Comparison of ENCODE assay signal across 7 mouse cellular contexts in the genomic region with DNA sequence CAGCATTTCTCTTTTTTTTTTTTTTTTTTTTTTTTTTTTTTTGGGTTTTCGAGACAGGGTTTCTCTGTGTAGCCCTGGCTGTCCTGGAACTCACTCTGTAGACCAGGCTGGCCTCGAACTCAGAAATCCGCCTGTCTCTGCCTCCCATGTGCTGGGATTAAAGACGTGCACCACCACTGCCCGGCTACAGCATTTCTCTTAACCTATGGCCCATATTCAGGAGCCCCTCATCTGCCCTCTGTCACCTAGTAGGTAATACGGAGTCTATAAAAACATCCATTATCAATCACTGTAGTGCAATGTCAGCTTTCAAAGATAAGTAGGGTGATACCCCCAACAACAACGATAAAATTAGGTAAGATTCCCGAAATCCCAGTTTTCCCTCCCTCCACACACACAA. TPM values are rescaled to one million over a fixed set of nuclear protein-coding genes. Genes with fewer than 3 reads are reported as not detected.
DNase-seq lines count a peak whose midpoint lies in the region; ATAC-seq and TF ChIP-seq lines count a peak whose summit lies in the region.
"Not testable (repeated sequence)": the region's sequence is repeated elsewhere in the genome, so short reads cannot be mapped to it uniquely, and the experiment has no call there.

No protein-coding gene starts in this region.

- H3K9ac ChIP-seq in forebrain, embryonic 12.5 days; liver, postnatal 0 days (replicated peaks); neural tube, embryonic 13.5 days: not testable (repeated sequence)
- H3K9ac ChIP-seq in liver, embryonic 12.5 days: peak overlapping the region; percentile 83; the same call in 1 of the 2 replicates

- H3K4me2 ChIP-seq in forebrain, embryonic 12.5 days: 0 out of 2 replicates have a peak overlapping the region, but pooled peaks have one; percentile 82
- H3K4me2 ChIP-seq in liver, embryonic 12.5 days: peak overlapping the region; percentile 88
- H3K4me2 ChIP-seq in liver, postnatal 0 days (ENCODE audit: low read depth, low read length): peak overlapping the region; percentile 29; the same call in 1 of the 2 replicates
- H3K4me2 ChIP-seq in neural tube, embryonic 13.5 days: 0 out of 2 replicates have a peak overlapping the region, but pooled peaks have one; percentile 91

- H3K4me3 ChIP-seq in E14TG2a.4 (replicated peaks; ENCODE audit: low read length): peak overlapping the region; percentile 67
- not testable (repeated sequence) for H3K4me3 ChIP-seq in forebrain, embryonic 12.5 days (replicated peaks); liver, postnatal 0 days (ENCODE audit: low read depth, low read length); neural tube, embryonic 13.5 days
- H3K4me3 ChIP-seq in hindbrain, embryonic 10.5 days: peak overlapping the region; percentile 24; the same call in 1 of the 2 replicates
- 0 out of 2 replicates have a peak overlapping the region, but pooled peaks have one; percentile 84 for H3K4me3 ChIP-seq in liver, embryonic 12.5 days

- 95% methylated on average over 7 of the region's 8 CpGs for WGBS in forebrain, embryonic 12.5 days
- 87% methylated on average over 7 of the region's 8 CpGs for WGBS in hindbrain, embryonic 10.5 days
- WGBS in liver, embryonic 12.5 days (ENCODE audit: insufficient replicate concordance): 72% methylated on average over 7 of the region's 8 CpGs
- 80% methylated on average over 7 of the region's 8 CpGs for WGBS in liver, postnatal 0 days (ENCODE audit: insufficient replicate concordance)
- 91% methylated on average over 7 of the region's 8 CpGs for WGBS in neural tube, embryonic 13.5 days

- TF ChIP-seq CTCF in E14TG2a.4 (conservative IDR thresholded peaks at IDR 0.05; ENCODE audit: low read length); liver, postnatal 0 days (IDR thresholded peaks at IDR 0.05; ENCODE audit: low read depth): not testable (repeated sequence)

- H3K27me3 ChIP-seq in E14TG2a.4 (ENCODE audit: insufficient read depth, low read length); forebrain, embryonic 12.5 days; hindbrain, embryonic 10.5 days (ENCODE audit: insufficient read depth, poor library complexity, severe bottlenecking); liver, embryonic 12.5 days (replicated peaks); liver, postnatal 0 days (ENCODE audit: insufficient read depth, low read length); neural tube, embryonic 13.5 days: not testable (repeated sequence)

- TF ChIP-seq EP300 in liver, postnatal 0 days (IDR thresholded peaks at IDR 0.05; ENCODE audit: low read depth): not testable (repeated sequence)

- H3K4me1 ChIP-seq in E14TG2a.4 (replicated peaks; ENCODE audit: low read depth, low read length): peaks cover 36% of the 10 kb centered on the region
- H3K4me1 ChIP-seq in forebrain, embryonic 12.5 days: peaks cover 18% of the 10 kb centered on the region
- H3K4me1 ChIP-seq in hindbrain, embryonic 10.5 days (replicated peaks): peaks cover 17% of the 10 kb centered on the region
- peaks cover 43% of the 10 kb centered on the region for H3K4me1 ChIP-seq in liver, embryonic 12.5 days
- peaks cover 14% of the 10 kb centered on the region for H3K4me1 ChIP-seq in liver, postnatal 0 days (ENCODE audit: insufficient read depth)
- peaks cover 14% of the 10 kb centered on the region for H3K4me1 ChIP-seq in neural tube, embryonic 13.5 days (replicated peaks)

- H3K9me3 ChIP-seq in E14TG2a.4 (ENCODE audit: low read length); forebrain, embryonic 12.5 days; hindbrain, embryonic 10.5 days; liver, embryonic 12.5 days (replicated peaks); liver, postnatal 0 days (ENCODE audit: low read length); neural tube, embryonic 13.5 days: not testable (repeated sequence)

- ATAC-seq in forebrain, embryonic 12.5 days (ENCODE audit: low FRiP score); liver, embryonic 12.5 days; liver, postnatal 0 days; neural tube, embryonic 13.5 days (ENCODE audit: low read depth): not testable (repeated sequence)

- DNase-seq in cerebellum, adult 9-10 months: peak; percentile 57
- DNase-seq in hindbrain, embryonic 10.5 days (ENCODE audit: low spot score); liver, postnatal 0 days: not testable (repeated sequence)

- H3K36me3 ChIP-seq in E14TG2a.4 (ENCODE audit: insufficient read depth, low read length): peaks cover 37% of the 10 kb centered on the region
- H3K36me3 ChIP-seq in forebrain, embryonic 12.5 days (replicated peaks): peaks cover 26% of the 10 kb centered on the region
- H3K36me3 ChIP-seq in hindbrain, embryonic 10.5 days: peaks cover 26% of the 10 kb centered on the region
- peaks cover 27% of the 10 kb centered on the region for H3K36me3 ChIP-seq in liver, embryonic 12.5 days
- peaks cover 23% of the 10 kb centered on the region for H3K36me3 ChIP-seq in liver, postnatal 0 days (replicated peaks; ENCODE audit: insufficient read depth, low read length)
- H3K36me3 ChIP-seq in neural tube, embryonic 13.5 days: peaks cover 24% of the 10 kb centered on the region

- not testable (repeated sequence) for H3K27ac ChIP-seq in forebrain, embryonic 12.5 days; hindbrain, embryonic 10.5 days; liver, embryonic 12.5 days; liver, postnatal 0 days (ENCODE audit: low read depth); neural tube, embryonic 13.5 days (replicated peaks)

RNA-seq across cellular contexts. Expression of gene Rps5, which starts 1.6 kb away (rescaled TPM):
- polyA plus RNA-seq in forebrain, embryonic 12.5 days (2016; fragmentation: Nextera tagmentation; extraction: Ambion mirVana): 585 and 638 TPM in 2 replicates
- polyA plus RNA-seq in hindbrain, embryonic 10.5 days (2016; fragmentation: Nextera tagmentation; extraction: Ambion mirVana): 868 and 1,033 TPM in 2 replicates
- 813 and 821 TPM in 2 replicates for polyA plus RNA-seq in liver, embryonic 12.5 days (2016; fragmentation: Nextera tagmentation; extraction: Ambion mirVana)
- polyA plus RNA-seq in liver, postnatal 0 days (2015; fragmentation: Nextera tagmentation; extraction: Ambion mirVana): 556 and 564 TPM in 2 replicates
- polyA plus RNA-seq in neural tube, embryonic 13.5 days (2015; fragmentation: Nextera tagmentation; extraction: Ambion mirVana): 606 and 663 TPM in 2 replicates

RNA-seq across cellular contexts. Expression of gene Rnf225, which starts 6.7 kb away (rescaled TPM):
- 0.81 and 0.83 TPM in 2 replicates for polyA plus RNA-seq in forebrain, embryonic 12.5 days (2016; fragmentation: Nextera tagmentation; extraction: Ambion mirVana)
- polyA plus RNA-seq in hindbrain, embryonic 10.5 days (2016; fragmentation: Nextera tagmentation; extraction: Ambion mirVana): 0.62 and 0.77 TPM in 2 replicates
- 0.24 and 0.43 TPM in 2 replicates for polyA plus RNA-seq in liver, embryonic 12.5 days (2016; fragmentation: Nextera tagmentation; extraction: Ambion mirVana)
- 0.05 TPM in 2 replicates for polyA plus RNA-seq in liver, postnatal 0 days (2015; fragmentation: Nextera tagmentation; extraction: Ambion mirVana)
- 0.45 and 0.70 TPM in 2 replicates for polyA plus RNA-seq in neural tube, embryonic 13.5 days (2015; fragmentation: Nextera tagmentation; extraction: Ambion mirVana)

RNA-seq across cellular contexts. Expression of gene Zscan22, which starts 22.9 kb away (rescaled TPM):
- 13.8 and 15.8 TPM in 2 replicates for polyA plus RNA-seq in forebrain, embryonic 12.5 days (2016; fragmentation: Nextera tagmentation; extraction: Ambion mirVana)
- 14.8 and 18.4 TPM in 2 replicates for polyA plus RNA-seq in hindbrain, embryonic 10.5 days (2016; fragmentation: Nextera tagmentation; extraction: Ambion mirVana)
- 5.9 and 6.6 TPM in 2 replicates for polyA plus RNA-seq in liver, embryonic 12.5 days (2016; fragmentation: Nextera tagmentation; extraction: Ambion mirVana)
- 2.3 and 2.5 TPM in 2 replicates for polyA plus RNA-seq in liver, postnatal 0 days (2015; fragmentation: Nextera tagmentation; extraction: Ambion mirVana)
- polyA plus RNA-seq in neural tube, embryonic 13.5 days (2015; fragmentation: Nextera tagmentation; extraction: Ambion mirVana): 12.6 and 14.0 TPM in 2 replicates

RNA-seq across cellular contexts. Expression of gene Zfp128, which starts 39.5 kb away (rescaled TPM):
- polyA plus RNA-seq in forebrain, embryonic 12.5 days (2016; fragmentation: Nextera tagmentation; extraction: Ambion mirVana): 6.0 and 6.2 TPM in 2 replicates
- polyA plus RNA-seq in hindbrain, embryonic 10.5 days (2016; fragmentation: Nextera tagmentation; extraction: Ambion mirVana): 4.7 and 4.9 TPM in 2 replicates
- polyA plus RNA-seq in liver, embryonic 12.5 days (2016; fragmentation: Nextera tagmentation; extraction: Ambion mirVana): 0.86 and 1.0 TPM in 2 replicates
- polyA plus RNA-seq in liver, postnatal 0 days (2015; fragmentation: Nextera tagmentation; extraction: Ambion mirVana): 0.61 and 0.65 TPM in 2 replicates
- polyA plus RNA-seq in neural tube, embryonic 13.5 days (2015; fragmentation: Nextera tagmentation; extraction: Ambion mirVana): 7.6 and 8.8 TPM in 2 replicates

RNA-seq across cellular contexts. Expression of gene Zfp324, which starts 45.1 kb away (rescaled TPM):
- 11.3 and 12.4 TPM in 2 replicates for polyA plus RNA-seq in forebrain, embryonic 12.5 days (2016; fragmentation: Nextera tagmentation; extraction: Ambion mirVana)
- 11.8 and 12.7 TPM in 2 replicates for polyA plus RNA-seq in hindbrain, embryonic 10.5 days (2016; fragmentation: Nextera tagmentation; extraction: Ambion mirVana)
- 4.4 and 5.1 TPM in 2 replicates for polyA plus RNA-seq in liver, embryonic 12.5 days (2016; fragmentation: Nextera tagmentation; extraction: Ambion mirVana)
- 1.5 and 1.9 TPM in 2 replicates for polyA plus RNA-seq in liver, postnatal 0 days (2015; fragmentation: Nextera tagmentation; extraction: Ambion mirVana)
- polyA plus RNA-seq in neural tube, embryonic 13.5 days (2015; fragmentation: Nextera tagmentation; extraction: Ambion mirVana): 11.8 and 14.3 TPM in 2 replicates

Comparison
In these comparisons a context has a peak if more than half of its experiments do, and no peak if none do; other contexts are left out.
1. H3K4me2 ChIP-seq: peak in every context shown above with its lines; median percentile 91 in neural tube, embryonic 13.5 days; 88 in liver, embryonic 12.5 days; 82 in forebrain, embryonic 12.5 days; 29 in liver, postnatal 0 days.